Mouse (Mus musculus) kidney, adult 2 months (tissue): ENCODE results near the gene Otulinl.

Experiments used
- CTCF ChIP-seq: fragments of 200-500 bp; conservative IDR thresholded peaks from 2 replicates; pipeline ENCODE4 v1.5.1; 2011; ENCODE audit warnings: low read depth, mild to moderate bottlenecking, control low read depth, low read length, moderate library complexity, mixed read lengths; ENCODE audit not compliant: insufficient read depth, insufficient read length
- POLR2A ChIP-seq: fragments of 200-500 bp; IDR thresholded peaks from one replicate; pipeline ENCODE4 v1.6.1; 2011; ENCODE audit warnings: low read depth, low read length, control low read depth

DNA sequence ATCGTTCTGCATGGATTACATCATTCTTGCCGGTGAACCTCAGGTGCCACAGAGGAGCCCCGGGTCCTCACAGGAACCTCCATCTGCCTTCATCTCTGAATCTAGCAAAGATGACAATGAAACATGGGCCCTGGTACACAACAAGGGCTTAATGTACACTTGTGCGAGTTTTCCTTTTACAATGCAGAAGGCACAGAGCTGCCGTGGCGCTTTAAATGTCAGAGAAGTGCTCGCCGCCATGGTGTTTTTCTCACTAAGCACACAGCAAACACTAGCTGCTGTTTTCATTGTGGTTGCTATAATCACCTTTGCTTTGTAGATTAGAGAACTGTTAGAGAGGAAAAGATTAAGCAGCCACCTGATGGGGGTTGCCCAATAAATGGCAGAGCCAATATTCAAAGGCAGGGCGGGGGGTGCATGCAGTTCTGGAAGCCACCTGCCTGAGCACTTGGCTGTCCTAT is 13.3 kb downstream of the Otulinl start:
- TF ChIP-seq POLR2A (no peak), CTCF (no peak)
